Mouse (Mus musculus) heart, embryonic 11.5 days (tissue): ENCODE measurements around the gene Astn2. TPM values are rescaled to one million over a fixed set of nuclear protein-coding genes. Genes with fewer than 3 reads are reported as not detected.

Source experiments
- ATAC-seq: fragments of 200-750 bp; cut with Nextera tagmentation; replicated peaks from 2 replicates; pipeline ENCODE4 v1.8.0; 2017; ENCODE audit warnings: moderate library complexity; ENCODE audit not compliant: insufficient number of reproducible peaks, low FRiP score, low TSS enrichment
- H3K27ac ChIP-seq: fragments of 300-500 bp; sonication (generic); 2 replicates; pipeline ENCODE4 v1.5.1; 2014; ENCODE audit warnings: mild to moderate bottlenecking, low read depth, low read length
- H3K27me3 ChIP-seq: fragments of 300-500 bp; sonication (generic); 2 replicates; pipeline ENCODE4 v1.6.1; 2014; ENCODE audit warnings: mild to moderate bottlenecking, low read length, mixed read lengths; ENCODE audit not compliant: control insufficient read depth, insufficient read depth
- H3K36me3 ChIP-seq: fragments of 300-500 bp; sonication (generic); 2 replicates; pipeline ENCODE4 v1.6.1; 2014; ENCODE audit warnings: mild to moderate bottlenecking, low read length, moderate library complexity, mixed read lengths; ENCODE audit not compliant: control insufficient read depth, insufficient read depth
- H3K4me1 ChIP-seq: fragments of 300-500 bp; sonication (generic); 2 replicates; pipeline ENCODE4 v1.6.1; 2014; ENCODE audit warnings: low read length; ENCODE audit not compliant: control insufficient read depth, insufficient read depth
- H3K4me2 ChIP-seq: fragments of 300-500 bp; sonication (generic); 2 replicates; pipeline ENCODE4 v1.6.1; 2014; ENCODE audit warnings: mild to moderate bottlenecking, moderate library complexity
- H3K4me3 ChIP-seq: fragments of 300-500 bp; sonication (generic); 2 replicates; pipeline ENCODE4 v1.5.1; 2014; ENCODE audit warnings: low read depth, low read length
- H3K9ac ChIP-seq: fragments of 300-500 bp; sonication (generic); 2 replicates; pipeline ENCODE4 v1.6.1; 2014; ENCODE audit warnings: mild to moderate bottlenecking, low read depth, low read length, moderate library complexity
- H3K9me3 ChIP-seq: fragments of 300-500 bp; sonication (generic); replicated peaks from 2 replicates; pipeline ENCODE4 v1.6.1; 2016; ENCODE audit warnings: low read length; ENCODE audit not compliant: control insufficient read depth
- WGBS: fragments of 180-500 bp; shearing (Covaris S2); extraction: QIAGEN DNeasy Blood & Tissue Kit; methylation state at CpG from one replicate; pipeline ENCODE4 v1.1.7; 2014; ENCODE audit not compliant: insufficient replicate concordance; 5-methylcytosine and 5-hydroxymethylcytosine counted together
- polyA plus RNA-seq: library from polyadenylated mRNA; unstranded; fragments of >200 nt; fragmentation: Nextera tagmentation; extraction: Ambion mirVana; gene quantifications from 2 replicates; pipeline ENCODE4 v1.2.1, GENCODE M21; 2014

Gene Astn2
- polyA plus RNA-seq, 1 experiment from 2014 or later = 0.14 TPM

DNA sequence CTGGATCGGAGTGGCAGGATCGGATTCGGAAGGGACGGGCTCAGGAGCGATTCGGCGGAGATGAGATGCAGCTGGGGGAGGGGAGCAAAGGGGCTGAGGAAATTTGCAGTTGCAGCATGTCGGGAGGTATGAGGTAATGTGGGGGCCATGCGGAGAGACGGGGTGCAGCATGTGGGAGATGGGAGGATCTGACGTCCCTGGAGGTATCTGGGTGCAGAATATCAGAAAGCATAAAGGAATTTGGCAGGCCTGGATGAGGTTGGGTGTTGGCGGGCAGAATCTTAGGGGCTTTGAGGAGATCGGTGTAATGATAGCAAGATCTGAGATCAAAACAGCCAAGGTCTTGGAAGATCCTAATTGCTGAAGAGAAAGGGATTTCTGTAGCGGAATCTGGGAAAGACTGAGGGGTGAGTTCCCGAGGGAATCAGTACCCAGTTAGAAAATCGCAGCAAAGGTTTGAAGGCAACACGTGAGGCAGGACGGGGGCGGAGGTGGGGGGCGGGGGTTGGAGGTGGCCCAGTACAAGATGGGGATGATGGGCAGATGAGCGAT lies 799.2 kb downstream of the Astn2 start:
- H3K4me3 ChIP-seq = peak overlapping the region; percentile 73
- H3K27me3 ChIP-seq = no peaks in the 10 kb centered on the region
- no peaks in the 10 kb centered on the region for H3K36me3 ChIP-seq
- H3K27ac ChIP-seq = no peak overlapping the region
- no peaks in the 10 kb centered on the region for H3K9me3 ChIP-seq
- H3K4me2 ChIP-seq = peak overlapping the region; percentile 69
- peak overlapping the region; percentile 82 for H3K9ac ChIP-seq
- H3K4me1 ChIP-seq = peaks cover 22% of the 10 kb centered on the region
- ATAC-seq = peak; percentile 62
- WGBS = under 1% methylated on average over 21 of the region's 21 CpGs

DNA sequence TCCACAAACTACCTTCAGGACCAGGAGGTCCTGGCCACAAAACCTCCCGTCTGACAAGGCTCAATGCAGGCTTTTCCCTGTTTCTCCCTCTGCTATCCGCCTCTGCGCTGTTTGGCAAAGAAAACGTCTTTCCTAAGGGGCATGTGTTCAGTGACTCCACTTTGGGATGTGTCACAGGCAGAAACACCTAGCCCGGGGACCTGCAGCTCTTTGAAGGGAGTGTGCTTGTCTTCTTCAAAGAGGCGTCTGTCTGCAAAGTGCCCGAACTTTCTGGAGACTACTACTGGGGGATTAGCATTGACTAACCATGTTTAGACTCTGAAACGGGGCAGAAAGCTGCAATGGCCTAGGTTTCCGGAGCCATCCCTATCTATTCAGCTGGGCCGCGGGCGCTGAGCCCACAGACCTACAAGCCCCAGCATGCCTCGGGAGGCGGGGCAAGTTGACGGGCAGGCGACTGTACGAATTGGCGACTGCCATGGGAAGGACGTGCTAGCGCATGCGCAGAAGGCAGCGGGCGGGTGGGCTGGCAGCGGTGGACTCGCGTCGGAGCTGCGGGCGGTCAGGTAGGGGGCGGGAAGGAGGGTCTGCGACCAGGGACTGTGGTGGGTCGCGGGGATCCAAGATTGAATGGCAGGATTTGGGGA lies 799.8 kb downstream of the Astn2 start, which contains the start of gene Trim32:
Gene Trim32 (plus strand): TSS at position 483 of the 647 bp plus-strand sequence.
- Histone ChIP-seq H3K9me3 (no peaks in the 10 kb centered on the region), H3K4me1 (peaks cover 22% of the 10 kb centered on the region), H3K4me2 (peak within 1 kb of the TSS; percentile 69), H3K4me3 (peak within 1 kb of the TSS; percentile 73), H3K9ac (peak within 1 kb of the TSS; percentile 82), H3K36me3 (no peaks in the 10 kb centered on the region), H3K27ac (0 out of 2 replicates have a peak within 1 kb of the TSS, but pooled peaks have one; percentile 35), H3K27me3 (no peaks in the 10 kb centered on the region)
- WGBS = 2% methylated on average over 33 of the region's 33 CpGs
- ATAC-seq = peak; percentile 93

- Histone ChIP-seq H3K36me3 (no peaks in the 10 kb centered on the region), H3K4me3 (no peak overlapping the region), H3K9ac (no peak overlapping the region), H3K27me3 (no peaks in the 10 kb centered on the region), H3K4me2 (no peak overlapping the region), H3K4me1 (no peaks in the 10 kb centered on the region), H3K27ac (no peak overlapping the region), H3K9me3 (no peaks in the 10 kb centered on the region)
- 61% methylated on average over 5 of the region's 5 CpGs for WGBS
- ATAC-seq = no peak
These were observed 809.6 kb downstream of the Astn2 start for GRCm38 (mm10) chr4:65594601-65595369.

GRCm38 (mm10) chr4:65589780-65590179 lies 814.6 kb downstream of the Astn2 start:
- H3K4me1 ChIP-seq = no peaks in the 10 kb centered on the region
- H3K27ac ChIP-seq = no peak overlapping the region
- H3K27me3 ChIP-seq = no peaks in the 10 kb centered on the region
- no peak overlapping the region for H3K4me3 ChIP-seq
- ATAC-seq = no peak
- H3K9ac ChIP-seq = no peak overlapping the region
- H3K9me3 ChIP-seq = no peaks in the 10 kb centered on the region
- no peak overlapping the region for H3K4me2 ChIP-seq
- H3K36me3 ChIP-seq = no peaks in the 10 kb centered on the region

GRCm38 (mm10) chr4:65586947-65587346 lies 817.5 kb downstream of the Astn2 start:
- no peak overlapping the region for H3K4me2 ChIP-seq
- no peak overlapping the region for H3K4me3 ChIP-seq
- WGBS = 39% methylated on average over 5 of the region's 5 CpGs
- H3K9me3 ChIP-seq = no peaks in the 10 kb centered on the region
- no peaks in the 10 kb centered on the region for H3K27me3 ChIP-seq
- H3K36me3 ChIP-seq = no peaks in the 10 kb centered on the region
- no peak overlapping the region for H3K9ac ChIP-seq
- H3K4me1 ChIP-seq = no peaks in the 10 kb centered on the region
- no peak for ATAC-seq
- no peak overlapping the region for H3K27ac ChIP-seq

- ATAC-seq = no peak
- no peaks in the 10 kb centered on the region for H3K9me3 ChIP-seq
- H3K9ac ChIP-seq = no peak overlapping the region
- no peaks in the 10 kb centered on the region for H3K27me3 ChIP-seq
- H3K4me1 ChIP-seq = no peaks in the 10 kb centered on the region
- no peak overlapping the region for H3K4me3 ChIP-seq
- H3K27ac ChIP-seq = no peak overlapping the region
- no peaks in the 10 kb centered on the region for H3K36me3 ChIP-seq
- no peak overlapping the region for H3K4me2 ChIP-seq
- 62% methylated on average over 1 of the region's 1 CpGs for WGBS
These were observed 824.2 kb downstream of the Astn2 start for GRCm38 (mm10) chr4:65580254-65580653.

- H3K4me1 ChIP-seq = no peaks in the 10 kb centered on the region
- H3K27me3 ChIP-seq = no peaks in the 10 kb centered on the region
- WGBS = 77% methylated on average over 4 of the region's 4 CpGs
- H3K4me3 ChIP-seq = no peak overlapping the region
- no peak overlapping the region for H3K27ac ChIP-seq
- H3K4me2 ChIP-seq = no peak overlapping the region
- no peak for ATAC-seq
- H3K36me3 ChIP-seq = no peaks in the 10 kb centered on the region
- no peak overlapping the region for H3K9ac ChIP-seq
- no peaks in the 10 kb centered on the region for H3K9me3 ChIP-seq
These were observed 838.9 kb downstream of the Astn2 start for GRCm38 (mm10) chr4:65565493-65565892.

DNA sequence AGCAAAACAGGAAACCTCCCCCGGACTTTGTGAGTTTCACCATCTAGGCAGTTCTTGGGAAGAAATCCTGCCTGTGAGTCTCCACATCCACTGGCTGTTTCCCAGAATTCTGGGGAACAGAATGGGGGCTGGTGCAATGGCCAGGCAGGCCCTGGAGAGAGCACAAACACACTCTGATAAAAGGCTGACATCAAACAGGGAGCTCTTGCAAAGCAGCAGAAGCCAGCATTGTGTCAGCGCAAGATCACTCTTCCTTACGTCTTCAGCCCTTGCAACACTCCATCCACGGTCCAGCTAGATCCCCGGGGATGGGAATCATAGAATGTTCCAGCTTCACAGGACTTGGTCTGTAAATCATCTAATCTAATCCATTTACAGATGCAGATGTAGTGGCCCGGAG lies 855.9 kb downstream of the Astn2 start:
- ATAC-seq = no peak

More for the DNA sequence above, 855.9 kb downstream of the Astn2 start:
- Histone ChIP-seq H3K27me3 (no peaks in the 10 kb centered on the region), H3K36me3 (no peaks in the 10 kb centered on the region), H3K9ac (no peak overlapping the region), H3K9me3 (no peaks in the 10 kb centered on the region), H3K4me3 (no peak overlapping the region), H3K4me2 (no peak overlapping the region), H3K27ac (no peak overlapping the region), H3K4me1 (no peaks in the 10 kb centered on the region)
- 58% methylated on average over 6 of the region's 6 CpGs for WGBS
